Mouse (Mus musculus) embryonic facial prominence, embryonic 14.5 days (tissue): ENCODE measurements around the gene Arg2. TPM values are rescaled to one million over a fixed set of nuclear protein-coding genes. Genes with fewer than 3 reads are reported as not detected.

ENCODE experiments used
- ATAC-seq: fragments of 200-750 bp; cut with Nextera tagmentation; 2 replicates; pipeline ENCODE4 v1.8.0; 2017; ENCODE audit warnings: low read depth, moderate number of reproducible peaks, moderate TSS enrichment
- DNase-seq: peaks from one replicate; pipeline ENCODE4 v3.0.0-alpha.2; 2015; ENCODE audit warnings: low spot score
- H3K27ac ChIP-seq: fragments of 300-500 bp; sonication (generic); replicated peaks from 2 replicates; pipeline ENCODE4 v1.5.1; 2014; ENCODE audit warnings: low read depth, mild to moderate bottlenecking, low read length, moderate library complexity
- H3K27me3 ChIP-seq: fragments of 300-500 bp; sonication (generic); replicated peaks from 2 replicates; pipeline ENCODE4 v1.6.1; 2014; ENCODE audit warnings: low read length; ENCODE audit not compliant: control insufficient read depth, insufficient read depth
- H3K36me3 ChIP-seq: fragments of 300-500 bp; sonication (generic); 2 replicates; pipeline ENCODE4 v1.6.1; 2014; ENCODE audit warnings: low read length, mixed read lengths; ENCODE audit not compliant: control insufficient read depth, insufficient read depth
- H3K4me1 ChIP-seq: fragments of 300-500 bp; sonication (generic); 2 replicates; pipeline ENCODE4 v1.6.1; 2014; ENCODE audit warnings: antibody characterized with exemption, low read length; ENCODE audit not compliant: control insufficient read depth, insufficient read depth
- H3K4me2 ChIP-seq: fragments of 300-500 bp; sonication (generic); 2 replicates; pipeline ENCODE4 v1.6.1; 2014; ENCODE audit warnings: low read depth, mild to moderate bottlenecking, low read length, moderate library complexity, mixed read lengths
- H3K4me3 ChIP-seq: fragments of 300-500 bp; sonication (generic); 2 replicates; pipeline ENCODE4 v1.5.1; 2014; ENCODE audit warnings: low read depth, mild to moderate bottlenecking, low read length
- H3K9ac ChIP-seq: fragments of 300-500 bp; sonication (generic); 2 replicates; pipeline ENCODE4 v1.6.1; 2014; ENCODE audit warnings: low read depth, mild to moderate bottlenecking, low read length, moderate library complexity, mixed read lengths
- H3K9me3 ChIP-seq: fragments of 300-500 bp; sonication (generic); 2 replicates; pipeline ENCODE4 v1.6.1; 2016; ENCODE audit warnings: low read length; ENCODE audit not compliant: control insufficient read depth
- WGBS: fragments of 180-500 bp; shearing (Covaris S2); extraction: QIAGEN DNeasy Blood & Tissue Kit; methylation state at CpG from one replicate; pipeline ENCODE4 v1.1.7; 2014; 5-methylcytosine and 5-hydroxymethylcytosine counted together
- polyA plus RNA-seq: library from polyadenylated mRNA; unstranded; fragments of >200 nt; fragmentation: Nextera tagmentation; extraction: Ambion mirVana; gene quantifications from 2 replicates; pipeline ENCODE4 v1.2.1, GENCODE M21; 2014

Arg2 gene
- polyA plus RNA-seq, 1 experiment from 2014 or later = 2.2 TPM

DNA sequence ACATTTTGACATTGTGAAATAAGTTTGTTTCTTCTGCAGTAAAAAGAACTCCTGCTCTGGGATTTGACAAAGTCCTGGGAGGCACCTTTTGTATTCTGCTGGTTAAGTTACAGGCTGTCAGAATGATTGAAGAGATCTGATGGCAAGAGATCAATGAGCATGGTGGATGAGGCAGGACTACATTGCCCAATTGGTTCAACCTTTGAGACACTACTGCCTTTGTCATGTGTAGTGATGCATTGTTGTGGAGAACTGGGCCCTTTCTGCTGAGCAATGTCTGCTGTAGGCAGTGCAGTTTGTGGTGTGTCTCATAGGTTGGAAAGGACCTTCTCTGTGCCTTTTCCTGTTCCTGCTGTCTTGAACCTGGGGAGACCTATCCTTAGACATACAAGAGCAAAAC is 10.8 kb downstream of the Arg2 start:
- Histone ChIP-seq H3K36me3 (no peaks in the 10 kb centered on the region), H3K4me3 (no peak overlapping the region), H3K9ac (no peak overlapping the region), H3K9me3 (no peaks in the 10 kb centered on the region), H3K27me3 (no peaks in the 10 kb centered on the region), H3K27ac (no peak overlapping the region), H3K4me2 (no peak overlapping the region), H3K4me1 (no peaks in the 10 kb centered on the region)
- ATAC-seq (no peak), DNase-seq (no peak)

DNA sequence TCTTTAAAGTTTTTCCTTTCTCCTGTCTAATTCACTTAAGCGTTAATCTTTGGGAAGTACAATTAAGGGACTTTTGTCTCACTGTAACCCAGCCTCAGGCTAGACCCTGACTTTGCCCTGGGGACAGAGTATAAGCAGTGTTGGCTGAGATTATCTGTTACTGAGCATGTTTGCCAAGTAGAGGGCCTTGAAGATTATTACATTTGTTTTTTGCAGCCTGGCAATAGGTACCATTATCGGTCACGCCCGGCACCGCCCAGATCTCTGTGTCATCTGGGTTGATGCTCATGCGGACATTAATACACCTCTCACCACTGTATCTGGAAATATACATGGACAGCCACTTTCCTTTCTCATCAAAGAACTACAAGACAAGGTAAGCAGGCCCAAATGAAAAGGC is 19.1 kb downstream of the Arg2 start:
- DNase-seq (no peak), ATAC-seq (no peak)
- Histone ChIP-seq H3K36me3 (peaks cover 18% of the 10 kb centered on the region), H3K27me3 (no peaks in the 10 kb centered on the region), H3K4me1 (no peaks in the 10 kb centered on the region), H3K27ac (no peak overlapping the region), H3K9me3 (no peaks in the 10 kb centered on the region), H3K4me3 (no peak overlapping the region), H3K4me2 (no peak overlapping the region), H3K9ac (no peak overlapping the region)
- WGBS = 93% methylated on average over 6 of the region's 6 CpGs

DNA sequence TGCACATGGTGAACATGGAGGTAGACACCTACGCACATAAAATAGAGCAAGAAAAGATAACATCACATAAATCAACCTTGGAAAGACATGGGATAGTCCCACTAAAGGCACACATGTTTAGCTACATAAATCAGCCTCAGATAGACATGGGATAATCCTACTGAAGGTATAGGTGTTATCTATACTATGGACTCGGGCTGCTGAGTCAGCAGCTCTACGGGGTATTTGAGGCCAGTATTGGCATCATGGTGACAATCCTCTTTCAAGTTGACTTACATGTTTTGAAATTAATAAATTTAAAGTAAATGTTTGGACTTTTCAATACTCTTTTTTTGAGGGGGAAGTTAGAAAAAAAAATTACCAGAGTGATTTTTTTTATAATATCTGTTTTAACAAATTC is 32.3 kb downstream of the Arg2 start:
- H3K4me2 ChIP-seq = no peak overlapping the region
- WGBS = 94% methylated on average over 3 of the region's 3 CpGs
- peaks cover 76% of the 10 kb centered on the region for H3K36me3 ChIP-seq
- H3K4me3 ChIP-seq = no peak overlapping the region
- no peaks in the 10 kb centered on the region for H3K27me3 ChIP-seq
- no peak overlapping the region for H3K9ac ChIP-seq
- H3K9me3 ChIP-seq = no peaks in the 10 kb centered on the region
- DNase-seq = no peak
- ATAC-seq = no peak
- no peaks in the 10 kb centered on the region for H3K4me1 ChIP-seq
- H3K27ac ChIP-seq = no peak overlapping the region

DNA sequence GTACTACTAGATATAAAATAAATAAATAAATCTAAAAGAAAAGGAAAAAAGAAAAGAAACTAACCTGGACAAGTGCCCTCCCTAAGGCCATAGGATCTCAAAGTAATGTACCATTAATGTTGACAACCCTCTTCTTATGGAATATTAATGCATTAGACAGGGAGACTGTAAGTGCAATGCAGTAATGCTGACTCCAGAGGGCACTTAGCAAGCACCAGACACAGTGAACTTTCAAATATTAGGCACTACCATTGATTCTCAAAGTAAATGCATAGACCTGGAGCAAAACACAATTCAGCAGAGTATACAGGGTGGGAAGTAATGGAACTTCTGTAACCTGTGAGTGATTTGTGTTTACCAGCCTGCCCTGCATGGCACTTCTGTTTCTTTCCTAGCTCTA is 38.6 kb downstream of the Arg2 start:
- no peaks in the 10 kb centered on the region for H3K27me3 ChIP-seq
- no peak for ATAC-seq
- H3K9me3 ChIP-seq = no peaks in the 10 kb centered on the region
- H3K9ac ChIP-seq = no peak overlapping the region
- peaks cover 18% of the 10 kb centered on the region for H3K36me3 ChIP-seq
- DNase-seq = no peak
- H3K4me1 ChIP-seq = peaks cover 5% of the 10 kb centered on the region; the same call in 1 of the 2 replicates
- no peak overlapping the region for H3K27ac ChIP-seq
- no peak overlapping the region for H3K4me2 ChIP-seq
- no peak overlapping the region for H3K4me3 ChIP-seq

DNA sequence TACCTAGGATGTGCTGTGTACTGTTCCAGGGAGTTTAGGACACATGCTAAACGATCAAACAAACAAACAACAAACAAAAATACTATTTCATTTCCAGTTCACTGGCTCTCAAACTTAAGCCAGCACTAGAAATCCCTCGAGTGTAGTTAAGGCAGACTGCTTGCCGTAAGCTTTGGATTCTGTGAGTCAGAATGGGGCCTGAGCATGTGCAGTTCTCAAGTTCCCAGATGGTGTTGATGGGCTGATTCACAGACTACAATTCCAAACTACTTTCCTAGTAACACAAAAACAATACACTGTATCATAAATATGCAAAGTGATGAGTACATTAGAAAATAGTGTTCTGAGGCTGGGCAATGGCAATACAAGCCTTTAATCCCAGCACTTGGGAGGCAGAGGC is 39.8 kb downstream of the Arg2 start:
- Histone ChIP-seq H3K4me1 (peaks cover 5% of the 10 kb centered on the region; the same call in 1 of the 2 replicates), H3K9ac (no peak overlapping the region), H3K27me3 (no peaks in the 10 kb centered on the region), H3K4me3 (no peak overlapping the region), H3K27ac (no peak overlapping the region), H3K36me3 (peaks cover 8% of the 10 kb centered on the region), H3K9me3 (no peaks in the 10 kb centered on the region), H3K4me2 (no peak overlapping the region)
- DNase-seq (no peak), ATAC-seq (no peak)
- WGBS = 69% methylated on average over 3 of the region's 3 CpGs

DNA sequence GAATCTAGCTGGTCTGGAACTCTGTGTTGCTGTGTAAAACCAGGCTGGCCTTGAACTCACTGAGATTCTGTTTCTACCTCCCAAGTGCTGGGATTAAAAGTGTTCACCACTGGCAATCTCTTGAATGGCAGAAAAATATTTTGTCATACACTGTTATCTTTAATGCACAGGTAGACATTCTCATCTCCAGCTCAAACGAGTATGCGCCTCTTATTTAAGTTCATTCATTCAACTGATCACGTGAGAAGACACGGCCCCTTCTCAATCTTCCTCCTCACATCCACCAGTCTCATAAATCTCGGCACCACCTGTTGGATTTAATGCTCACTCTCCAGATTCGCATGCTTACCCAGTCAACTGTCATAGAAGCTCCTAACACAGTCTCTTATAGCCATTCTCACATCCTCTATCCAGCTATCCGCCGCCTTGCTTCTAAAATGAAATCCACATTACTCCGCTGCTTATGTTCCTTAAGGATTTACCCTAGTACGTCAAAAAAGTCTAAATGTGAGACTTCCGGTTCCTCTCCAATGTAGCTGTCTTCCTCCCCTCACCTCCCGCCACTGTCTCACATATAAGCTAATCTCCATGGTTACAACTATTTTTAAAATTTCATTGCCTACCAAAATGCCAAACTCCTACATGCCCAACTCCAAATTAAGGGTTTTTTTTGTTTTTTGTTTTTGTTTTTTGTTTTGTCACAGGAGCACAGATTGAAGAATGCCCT is 40.9 kb downstream of the Arg2 start:
- H3K36me3 ChIP-seq = peaks cover 11% of the 10 kb centered on the region
- no peaks in the 10 kb centered on the region for H3K27me3 ChIP-seq
- peak overlapping the region; percentile 90 for H3K9ac ChIP-seq
- no peak for ATAC-seq
- no peaks in the 10 kb centered on the region for H3K9me3 ChIP-seq
- peak overlapping the region; percentile 93; the same call in 1 of the 2 replicates for H3K27ac ChIP-seq
- peak overlapping the region; percentile 72 for H3K4me2 ChIP-seq
- 33% methylated on average over 12 of the region's 12 CpGs for WGBS
- peak overlapping the region; percentile 70 for H3K4me3 ChIP-seq
- peaks cover 5% of the 10 kb centered on the region; the same call in 1 of the 2 replicates for H3K4me1 ChIP-seq
- no peak for DNase-seq

DNA sequence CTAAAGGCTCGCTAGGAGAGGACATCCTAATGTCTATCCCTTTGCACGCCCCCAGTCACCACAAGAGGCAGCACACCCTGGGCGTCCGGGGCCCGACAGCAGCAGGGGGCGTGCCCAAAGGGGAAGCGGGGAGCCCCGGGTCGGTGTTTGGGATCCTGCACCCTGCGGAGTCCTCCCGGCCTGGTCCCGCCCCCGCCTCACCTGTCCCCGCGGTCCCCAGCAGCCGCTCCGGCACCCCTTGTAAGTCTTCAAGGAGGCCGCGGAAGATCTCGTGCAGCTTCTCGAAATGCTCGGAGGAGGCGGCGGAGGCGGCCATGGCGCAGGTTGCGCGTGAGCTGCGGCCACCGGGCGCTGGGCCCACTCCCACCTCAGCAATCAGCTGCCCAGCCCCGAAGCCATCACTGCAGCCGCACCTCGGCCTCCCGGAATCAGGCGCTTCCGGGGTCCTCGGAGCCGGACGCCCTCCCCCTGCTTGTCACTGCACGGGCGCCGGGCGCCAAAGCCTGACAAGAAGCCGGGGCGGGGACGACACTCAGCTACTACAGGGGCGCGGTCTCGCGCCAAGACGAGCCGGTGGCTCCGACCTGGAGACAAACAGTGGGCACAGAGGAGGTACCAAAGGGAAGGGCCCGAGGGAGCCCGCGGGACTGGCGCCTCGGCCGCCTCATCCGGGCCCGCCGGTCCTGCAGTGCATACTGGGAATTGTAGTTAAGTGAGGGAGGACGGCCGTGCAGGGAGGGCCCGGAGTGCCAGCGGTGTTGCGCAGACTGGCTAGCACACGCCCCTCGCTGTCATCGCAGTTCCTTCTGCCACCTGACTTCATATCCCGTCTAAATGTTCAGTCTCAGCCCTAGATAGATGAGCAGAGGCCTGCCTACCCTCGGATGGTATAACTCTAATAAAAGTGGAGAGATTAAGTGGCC is 41.7 kb downstream of the Arg2 start, which contains the start of gene Vti1b:
Gene Vti1b (minus strand): TSS at position 649 of the 923 bp plus-strand sequence.
- Histone ChIP-seq H3K9ac (peak within 1 kb of the TSS; percentile 90), H3K27ac (peak within 1 kb of the TSS; percentile 93), H3K4me2 (peak within 1 kb of the TSS; percentile 72), H3K9me3 (no peaks in the 10 kb centered on the region), H3K36me3 (peaks cover 19% of the 10 kb centered on the region), H3K4me1 (peaks cover 5% of the 10 kb centered on the region; the same call in 1 of the 2 replicates), H3K4me3 (peak within 1 kb of the TSS; percentile 70), H3K27me3 (no peaks in the 10 kb centered on the region)
- peak; percentile 98 for ATAC-seq
- 1% methylated on average over 38 of the region's 73 CpGs for WGBS
- peak; percentile 95 for DNase-seq

DNA sequence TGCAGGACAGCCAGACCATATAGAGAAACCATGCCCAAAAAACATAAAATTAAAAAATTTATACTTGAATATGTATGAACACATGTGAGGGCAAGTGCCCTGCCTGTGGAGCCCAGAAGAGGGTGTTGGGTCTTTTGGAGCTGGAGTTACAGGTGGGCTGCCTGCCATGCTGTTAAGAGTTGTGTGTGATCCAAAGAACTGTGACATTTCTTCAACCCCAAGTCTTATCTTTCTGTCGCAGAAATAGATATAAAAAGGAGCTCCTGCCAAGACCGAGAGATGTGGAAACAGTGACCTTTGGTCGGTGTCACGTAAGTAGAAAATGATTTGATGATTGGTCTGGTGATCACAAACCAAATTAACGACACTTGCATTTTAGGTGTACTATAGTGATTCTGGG is 43.1 kb downstream of the Arg2 start:
- Histone ChIP-seq H3K9ac (no peak overlapping the region), H3K9me3 (no peaks in the 10 kb centered on the region), H3K27ac (no peak overlapping the region), H3K4me3 (no peak overlapping the region), H3K4me1 (peaks cover 5% of the 10 kb centered on the region; the same call in 1 of the 2 replicates), H3K36me3 (peaks cover 19% of the 10 kb centered on the region), H3K27me3 (no peaks in the 10 kb centered on the region), H3K4me2 (no peak overlapping the region)
- DNase-seq (no peak), ATAC-seq (no peak)
- 87% methylated on average over 5 of the region's 5 CpGs for WGBS
